Mouse (Mus musculus): ENCODE results near the gene Pmpca. TPM values are rescaled to one million over a fixed set of nuclear protein-coding genes. Genes with fewer than 3 reads are reported as not detected.
"Not testable (repeated sequence)": the region's sequence is repeated elsewhere in the genome, so short reads cannot be mapped to it uniquely, and the experiment has no call there.

Pmpca gene
- polyA plus RNA-seq, 1 experiment from 2014 or later, result 153 TPM

GRCm38 (mm10) chr2:26357484-26357883 is 31.7 kb upstream of the Pmpca start:
- 50% methylated on average over 15 of the region's 15 CpGs for WGBS
- Histone ChIP-seq H3K36me3 (no peaks in the 10 kb centered on the region), H3K27me3 (ENCODE audit: insufficient read depth, poor library complexity, severe bottlenecking) (peaks cover 4% of the 10 kb centered on the region), H3K27ac (no peak overlapping the region), H3K4me3 (no peak overlapping the region), H3K4me1 (peaks cover 20% of the 10 kb centered on the region), H3K9me3 (no peaks in the 10 kb centered on the region)
- DNase-seq (ENCODE audit: low spot score), result no peak

- Histone ChIP-seq H3K27me3 (ENCODE audit: insufficient read depth, poor library complexity, severe bottlenecking) (peaks cover 4% of the 10 kb centered on the region), H3K4me3 (no peak overlapping the region), H3K36me3 (peaks cover 12% of the 10 kb centered on the region), H3K9me3 (no peaks in the 10 kb centered on the region), H3K27ac (no peak overlapping the region), H3K4me1 (peaks cover 15% of the 10 kb centered on the region; the same call in 1 of the 2 replicates)
- DNase-seq (ENCODE audit: low spot score), result no peak
- WGBS, result 83% methylated on average over 13 of the region's 13 CpGs
Measured at GRCm38 (mm10) chr2:26358667-26359320, 30.3 kb upstream of the Pmpca start.

GRCm38 (mm10) chr2:26359983-26360382 is 29.2 kb upstream of the Pmpca start:
- no peak for DNase-seq (ENCODE audit: low spot score)
- peaks cover 4% of the 10 kb centered on the region for H3K27me3 ChIP-seq (ENCODE audit: insufficient read depth, poor library complexity, severe bottlenecking)
- H3K36me3 ChIP-seq, result peaks cover 23% of the 10 kb centered on the region
- no peak overlapping the region for H3K27ac ChIP-seq
- WGBS, result 75% methylated on average over 6 of the region's 6 CpGs
- no peak overlapping the region for H3K4me3 ChIP-seq
- H3K9me3 ChIP-seq, result no peaks in the 10 kb centered on the region
- peaks cover 21% of the 10 kb centered on the region for H3K4me1 ChIP-seq

GRCm38 (mm10) chr2:26360772-26361171 is 28.4 kb upstream of the Pmpca start, which contains the start of gene Card9:
Card9 (minus strand) TSS chr2:26360918.
- Histone ChIP-seq H3K27ac (no peak within 1 kb of the TSS), H3K9me3 (no peaks in the 10 kb centered on the region), H3K36me3 (peaks cover 31% of the 10 kb centered on the region), H3K4me3 (no peak within 1 kb of the TSS), H3K27me3 (ENCODE audit: insufficient read depth, poor library complexity, severe bottlenecking) (peaks cover 4% of the 10 kb centered on the region), H3K4me1 (peaks cover 21% of the 10 kb centered on the region)
- no peak for DNase-seq (ENCODE audit: low spot score)
- 49% methylated on average over 3 of the region's 3 CpGs for WGBS

- H3K4me1 ChIP-seq, result peaks cover 15% of the 10 kb centered on the region
- WGBS, result 79% methylated on average over 5 of the region's 5 CpGs
- H3K9me3 ChIP-seq, result no peaks in the 10 kb centered on the region
- H3K27me3 ChIP-seq (ENCODE audit: insufficient read depth, poor library complexity, severe bottlenecking), result no peaks in the 10 kb centered on the region
- peaks cover 53% of the 10 kb centered on the region for H3K36me3 ChIP-seq
- no peak overlapping the region for H3K27ac ChIP-seq
- DNase-seq (ENCODE audit: low spot score), result no peak
- no peak overlapping the region for H3K4me3 ChIP-seq
Measured at GRCm38 (mm10) chr2:26362991-26363390, 26.1 kb upstream of the Pmpca start.

GRCm38 (mm10) chr2:26363481-26363880 is 25.7 kb upstream of the Pmpca start:
- Histone ChIP-seq H3K27me3 (ENCODE audit: insufficient read depth, poor library complexity, severe bottlenecking) (no peaks in the 10 kb centered on the region), H3K27ac (no peak overlapping the region), H3K4me3 (no peak overlapping the region), H3K36me3 (peaks cover 58% of the 10 kb centered on the region), H3K9me3 (no peaks in the 10 kb centered on the region), H3K4me1 (peaks cover 15% of the 10 kb centered on the region)
- DNase-seq (ENCODE audit: low spot score), result no peak
- 67% methylated on average over 5 of the region's 5 CpGs for WGBS

GRCm38 (mm10) chr2:26364738-26365465 is 24.2 kb upstream of the Pmpca start:
- peaks cover 73% of the 10 kb centered on the region for H3K36me3 ChIP-seq
- 82% methylated on average over 10 of the region's 10 CpGs for WGBS
- no peaks in the 10 kb centered on the region for H3K9me3 ChIP-seq
- DNase-seq (ENCODE audit: low spot score), result no peak
- no peaks in the 10 kb centered on the region for H3K27me3 ChIP-seq (ENCODE audit: insufficient read depth, poor library complexity, severe bottlenecking)
- H3K4me3 ChIP-seq, result no peak overlapping the region
- peaks cover 11% of the 10 kb centered on the region for H3K4me1 ChIP-seq
- no peak overlapping the region for H3K27ac ChIP-seq

- Histone ChIP-seq H3K36me3 (peaks cover 99% of the 10 kb centered on the region), H3K9me3 (no peaks in the 10 kb centered on the region), H3K27me3 (ENCODE audit: insufficient read depth, poor library complexity, severe bottlenecking) (no peaks in the 10 kb centered on the region), H3K4me3 (no peak overlapping the region), H3K27ac (no peak overlapping the region), H3K4me1 (peaks cover 6% of the 10 kb centered on the region; the same call in 1 of the 2 replicates)
- no peak for DNase-seq (ENCODE audit: low spot score)
- 93% methylated on average over 6 of the region's 6 CpGs for WGBS
Measured at GRCm38 (mm10) chr2:26367911-26368310, 21.2 kb upstream of the Pmpca start.

- H3K36me3 ChIP-seq, result peaks cover 99% of the 10 kb centered on the region
- no peaks in the 10 kb centered on the region for H3K27me3 ChIP-seq (ENCODE audit: insufficient read depth, poor library complexity, severe bottlenecking)
- H3K4me1 ChIP-seq, result peaks cover 6% of the 10 kb centered on the region; the same call in 1 of the 2 replicates
- H3K4me3 ChIP-seq, result no peak overlapping the region
- no peak overlapping the region for H3K27ac ChIP-seq
- no peak for DNase-seq (ENCODE audit: low spot score)
- WGBS, result 92% methylated on average over 1 of the region's 1 CpGs
- no peaks in the 10 kb centered on the region for H3K9me3 ChIP-seq
Measured at GRCm38 (mm10) chr2:26368572-26368971, 20.6 kb upstream of the Pmpca start.

- WGBS, result 95% methylated on average over 8 of the region's 8 CpGs
- DNase-seq (ENCODE audit: low spot score), result no peak
- H3K36me3 ChIP-seq, result peaks cover 99% of the 10 kb centered on the region
Measured at GRCm38 (mm10) chr2:26372396-26372795, 16.7 kb upstream of the Pmpca start.

GRCm38 (mm10) chr2:26380131-26380771 is 8.9 kb upstream of the Pmpca start, which contains the start of gene Snapc4:
Snapc4 (minus strand) TSS chr2:26380653.
- Histone ChIP-seq H3K27me3 (ENCODE audit: insufficient read depth, poor library complexity, severe bottlenecking) (no peaks in the 10 kb centered on the region), H3K9me3 (no peaks in the 10 kb centered on the region), H3K4me3 (peak within 1 kb of the TSS; percentile 81), H3K27ac (peak within 1 kb of the TSS; percentile 83), H3K4me1 (peaks cover 3% of the 10 kb centered on the region; the same call in 1 of the 2 replicates), H3K36me3 (peaks cover 71% of the 10 kb centered on the region)
- WGBS, result under 1% methylated on average over 38 of the region's 38 CpGs
- peak; percentile 96 for DNase-seq (ENCODE audit: low spot score)

More at GRCm38 (mm10) chr2:26372396-26372795, 16.7 kb upstream of the Pmpca start:
- Histone ChIP-seq H3K27ac (no peak overlapping the region), H3K4me3 (no peak overlapping the region), H3K27me3 (ENCODE audit: insufficient read depth, poor library complexity, severe bottlenecking) (no peaks in the 10 kb centered on the region), H3K9me3 (no peaks in the 10 kb centered on the region), H3K4me1 (no peaks in the 10 kb centered on the region)

GRCm38 (mm10) chr2:26380871-26381270 is 8.3 kb upstream of the Pmpca start:
- not testable (repeated sequence) for H3K9me3 ChIP-seq; DNase-seq (ENCODE audit: low spot score); H3K27me3 ChIP-seq (ENCODE audit: insufficient read depth, poor library complexity, severe bottlenecking); H3K4me1 ChIP-seq
- Histone ChIP-seq H3K4me3 (peak overlapping the region; percentile 81), H3K36me3 (peaks cover 71% of the 10 kb centered on the region), H3K27ac (peak overlapping the region; percentile 83)
- WGBS, result 30% methylated on average over 6 of the region's 6 CpGs

- Histone ChIP-seq H3K4me1 (peaks cover 23% of the 10 kb centered on the region), H3K4me3 (peak overlapping the region; percentile 95), H3K27ac (no peak overlapping the region; the same call in 1 of the 2 replicates), H3K27me3 (ENCODE audit: insufficient read depth, poor library complexity, severe bottlenecking) (no peaks in the 10 kb centered on the region), H3K36me3 (peaks cover 74% of the 10 kb centered on the region), H3K9me3 (no peaks in the 10 kb centered on the region)
- no peak for DNase-seq (ENCODE audit: low spot score)
- WGBS, result 90% methylated on average over 3 of the region's 3 CpGs
Measured at GRCm38 (mm10) chr2:26387713-26388112, 1.4 kb upstream of the Pmpca start.
